Mouse (Mus musculus) large intestine, adult 2 months (tissue): Measurements from ENCODE around the gene Numa1. TPM values are rescaled to one million over a fixed set of nuclear protein-coding genes. Genes with fewer than 3 reads are reported as not detected.
"Not testable (repeated sequence)": the region's sequence is repeated elsewhere in the genome, so short reads cannot be mapped to it uniquely, and the experiment has no call there.

Source experiments
- DNase-seq: peaks from one replicate; pipeline ENCODE4 v3.0.0-alpha.2; 2012; ENCODE audit warnings: low read depth, low spot score
- WGBS: fragments of 180-500 bp; shearing (Covaris S2); methylation state at CpG from one replicate; pipeline ENCODE4 v1.1.7; 2018; 5-methylcytosine and 5-hydroxymethylcytosine counted together
- polyA plus RNA-seq: library from polyadenylated mRNA; depleted of rRNA; stranded (reverse); fragments of >200 nt; gene quantifications from 2 replicates; pipeline ENCODE4 v1.2.3, GENCODE M21; 2012

The Numa1 gene
- polyA plus RNA-seq, 1 experiment: 44.7 TPM

GRCm38 (mm10) chr7:101935957-101936356, 2.0 kb downstream of the Numa1 start:
- 83% methylated on average over 4 of the region's 4 CpGs for WGBS
- DNase-seq: no peak

- WGBS: 96% methylated on average over 4 of the region's 4 CpGs
Observed at GRCm38 (mm10) chr7:101936996-101937395, 3.1 kb downstream of the Numa1 start.

GRCm38 (mm10) chr7:101937569-101937968, 3.7 kb downstream of the Numa1 start:
- DNase-seq: no peak

More at GRCm38 (mm10) chr7:101936996-101937395, 3.1 kb downstream of the Numa1 start:
- no peak for DNase-seq

GRCm38 (mm10) chr7:101938348-101938747, 4.4 kb downstream of the Numa1 start:
- 78% methylated on average over 2 of the region's 2 CpGs for WGBS
- DNase-seq: no peak

More at GRCm38 (mm10) chr7:101937569-101937968, 3.7 kb downstream of the Numa1 start:
- 80% methylated on average over 4 of the region's 4 CpGs for WGBS

- DNase-seq: no peak
Observed at GRCm38 (mm10) chr7:101939758-101940157, 5.8 kb downstream of the Numa1 start.

GRCm38 (mm10) chr7:101949008-101949407, 15.1 kb downstream of the Numa1 start:
- DNase-seq: not testable (repeated sequence)
- 73% methylated on average over 5 of the region's 5 CpGs for WGBS

More at GRCm38 (mm10) chr7:101939758-101940157, 5.8 kb downstream of the Numa1 start:
- WGBS: 42% methylated on average over 4 of the region's 4 CpGs

GRCm38 (mm10) chr7:101951648-101952047, 17.7 kb downstream of the Numa1 start:
- 75% methylated on average over 1 of the region's 1 CpGs for WGBS
- no peak for DNase-seq

GRCm38 (mm10) chr7:101952098-101952497, 18.2 kb downstream of the Numa1 start:
- no peak for DNase-seq
- 47% methylated on average over 2 of the region's 2 CpGs for WGBS

- 60% methylated on average over 2 of the region's 2 CpGs for WGBS
- no peak for DNase-seq
Observed at GRCm38 (mm10) chr7:101954163-101954562, 20.3 kb downstream of the Numa1 start.

- DNase-seq: no peak
- 72% methylated on average over 2 of the region's 2 CpGs for WGBS
Observed at GRCm38 (mm10) chr7:101955276-101955675, 21.4 kb downstream of the Numa1 start.

GRCm38 (mm10) chr7:101955862-101956261, 22.0 kb downstream of the Numa1 start:
- no peak for DNase-seq
- 77% methylated on average over 4 of the region's 4 CpGs for WGBS

- no peak for DNase-seq
- WGBS: 77% methylated on average over 1 of the region's 1 CpGs
Observed at GRCm38 (mm10) chr7:101956481-101956880, 22.6 kb downstream of the Numa1 start.

GRCm38 (mm10) chr7:101956911-101957310, 23.0 kb downstream of the Numa1 start:
- no peak for DNase-seq
- 88% methylated on average over 5 of the region's 5 CpGs for WGBS

- peak; percentile 64 for DNase-seq
- WGBS: 39% methylated on average over 2 of the region's 2 CpGs
Observed at GRCm38 (mm10) chr7:101962829-101963228, 28.9 kb downstream of the Numa1 start.

GRCm38 (mm10) chr7:101963621-101964020, 29.7 kb downstream of the Numa1 start:
- WGBS: 90% methylated on average over 2 of the region's 2 CpGs
- no peak for DNase-seq

- 47% methylated on average over 4 of the region's 4 CpGs for WGBS
- no peak for DNase-seq
Observed at GRCm38 (mm10) chr7:101964551-101964950, 30.6 kb downstream of the Numa1 start.

GRCm38 (mm10) chr7:101965606-101966005, 31.7 kb downstream of the Numa1 start:
- 39% methylated on average over 2 of the region's 2 CpGs for WGBS
- DNase-seq: no peak

- WGBS: 95% methylated on average over 1 of the region's 1 CpGs
- no peak for DNase-seq
Observed at GRCm38 (mm10) chr7:101967256-101967655, 33.3 kb downstream of the Numa1 start.

GRCm38 (mm10) chr7:101968751-101969150, 34.8 kb downstream of the Numa1 start:
- 50% methylated on average over 2 of the region's 2 CpGs for WGBS
- no peak for DNase-seq

GRCm38 (mm10) chr7:101969694-101970428, 36.0 kb downstream of the Numa1 start:
- DNase-seq: no peak
- 0% methylated on average over 49 of the region's 53 CpGs for WGBS

GRCm38 (mm10) chr7:101970429-101970775, 36.5 kb downstream of the Numa1 start:
- peak; percentile 94 for DNase-seq

More at GRCm38 (mm10) chr7:101970429-101970775, 36.5 kb downstream of the Numa1 start:
- 1% methylated on average over 17 of the region's 17 CpGs for WGBS
